Mouse (Mus musculus): ENCODE data around the gene Ston2.

The Ston2 gene

GRCm38 (mm10) chr12:91787959-91788437 lies at the start of gene Ston2:
Ston2 (minus strand) TSS chr12:91788387.
- no peak for DNase-seq

GRCm38 (mm10) chr12:91837401-91838065 lies 49.3 kb upstream of the Ston2 start:
- DNase-seq = no peak

GRCm38 (mm10) chr12:91833939-91834333 lies 45.7 kb upstream of the Ston2 start:
- no peak for DNase-seq

- no peak for DNase-seq
These were observed 45.2 kb upstream of the Ston2 start for GRCm38 (mm10) chr12:91833237-91833938.

- no peak for DNase-seq
These were observed 43.2 kb upstream of the Ston2 start for GRCm38 (mm10) chr12:91831410-91831809.

- DNase-seq = no peak
These were observed 32.3 kb upstream of the Ston2 start for GRCm38 (mm10) chr12:91820461-91820860.

- DNase-seq = no peak
These were observed 30.5 kb upstream of the Ston2 start for GRCm38 (mm10) chr12:91818726-91819125.

GRCm38 (mm10) chr12:91815990-91816389 lies 27.8 kb upstream of the Ston2 start:
- DNase-seq = peak; percentile 40

GRCm38 (mm10) chr12:91815552-91815951 lies 27.4 kb upstream of the Ston2 start:
- no peak for DNase-seq

GRCm38 (mm10) chr12:91808911-91809310 lies 20.7 kb upstream of the Ston2 start:
- no peak for DNase-seq

GRCm38 (mm10) chr12:91807761-91808160 lies 19.6 kb upstream of the Ston2 start:
- no peak for DNase-seq

- DNase-seq = no peak
These were observed 18.9 kb upstream of the Ston2 start for GRCm38 (mm10) chr12:91807095-91807494.

- no peak for DNase-seq
These were observed 16.1 kb upstream of the Ston2 start for GRCm38 (mm10) chr12:91804262-91804661.

- peak; percentile 60 for DNase-seq
These were observed 15.2 kb upstream of the Ston2 start for GRCm38 (mm10) chr12:91803207-91803932.

- no peak for DNase-seq
These were observed 14.5 kb upstream of the Ston2 start for GRCm38 (mm10) chr12:91802586-91803206.

GRCm38 (mm10) chr12:91800861-91801385 lies 12.7 kb upstream of the Ston2 start:
- no peak for DNase-seq

- no peak for DNase-seq
These were observed 11.7 kb upstream of the Ston2 start for GRCm38 (mm10) chr12:91799821-91800335.

- DNase-seq = no peak
These were observed 11.2 kb upstream of the Ston2 start for GRCm38 (mm10) chr12:91799379-91799773.

GRCm38 (mm10) chr12:91798720-91799378 lies 10.7 kb upstream of the Ston2 start:
- DNase-seq = no peak

GRCm38 (mm10) chr12:91796774-91797173 lies 8.6 kb upstream of the Ston2 start:
- no peak for DNase-seq

GRCm38 (mm10) chr12:91793266-91793665 lies 5.1 kb upstream of the Ston2 start:
- no peak for DNase-seq

GRCm38 (mm10) chr12:91791822-91792221 lies 3.6 kb upstream of the Ston2 start:
- no peak for DNase-seq
